Mouse (Mus musculus): Measurements from ENCODE around the gene Tnfaip8l2.
"Not testable (repeated sequence)": the region's sequence is repeated elsewhere in the genome, so short reads cannot be mapped to it uniquely, and the experiment has no call there.

The Tnfaip8l2 gene

DNA sequence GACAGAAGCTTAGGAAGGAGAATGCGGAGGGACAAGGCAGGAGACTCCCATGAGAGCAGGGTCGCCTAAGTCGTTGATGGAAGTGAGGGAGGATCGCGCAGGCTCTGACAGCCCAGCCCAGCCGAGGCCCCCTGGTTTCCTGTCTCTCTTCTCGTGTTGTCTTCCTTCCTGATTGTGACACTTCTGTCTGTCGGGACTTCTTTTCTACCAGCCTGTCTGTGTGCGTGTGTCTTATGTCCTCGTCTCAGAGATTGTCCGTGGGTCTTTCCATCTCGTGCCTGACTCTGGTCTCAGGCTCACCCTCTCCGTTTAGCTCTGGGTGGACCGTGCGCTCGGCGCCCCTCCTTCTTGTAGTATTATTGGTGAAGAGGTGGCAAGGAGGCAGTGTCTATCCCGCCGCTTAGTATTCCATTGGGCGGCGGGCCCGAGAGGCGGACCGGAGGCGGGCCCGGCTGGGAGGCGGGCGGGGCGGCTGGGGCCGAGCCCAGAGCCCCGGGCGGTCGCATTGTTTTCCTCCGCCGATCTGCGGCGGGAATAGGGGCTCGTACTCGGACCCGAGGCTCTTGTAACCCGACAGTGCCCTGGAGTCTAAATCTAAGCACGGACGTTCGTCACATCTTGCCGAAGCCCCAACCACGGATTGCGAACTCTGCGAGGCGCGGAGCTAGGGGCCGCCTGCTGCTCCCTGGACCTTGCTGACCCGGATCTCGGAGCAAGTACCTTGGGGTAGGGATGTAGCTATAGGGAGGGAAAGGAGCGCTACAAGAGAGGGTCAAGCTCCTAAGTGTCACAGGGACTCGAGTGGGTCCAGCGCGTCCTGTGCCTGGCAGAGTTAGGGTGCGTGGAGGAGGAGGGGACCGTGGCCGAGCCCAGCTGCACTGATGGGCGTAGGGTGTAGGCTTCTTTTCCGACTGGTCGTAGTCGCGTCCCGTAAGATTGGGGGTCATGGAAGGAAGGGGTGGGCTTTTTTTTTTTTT, 18.1 kb upstream of the Tnfaip8l2 start, which contains the start of gene Sema6c:
TSS of gene Sema6c (plus strand) at position 471 of the 977 bp plus-strand sequence.
- DNase-seq (ENCODE audit: low spot score), result peak; percentile 52

- no peak for DNase-seq (ENCODE audit: low spot score)
Observed at GRCm38 (mm10) chr3:95159511-95159986, 17.4 kb upstream of the Tnfaip8l2 start.

DNA sequence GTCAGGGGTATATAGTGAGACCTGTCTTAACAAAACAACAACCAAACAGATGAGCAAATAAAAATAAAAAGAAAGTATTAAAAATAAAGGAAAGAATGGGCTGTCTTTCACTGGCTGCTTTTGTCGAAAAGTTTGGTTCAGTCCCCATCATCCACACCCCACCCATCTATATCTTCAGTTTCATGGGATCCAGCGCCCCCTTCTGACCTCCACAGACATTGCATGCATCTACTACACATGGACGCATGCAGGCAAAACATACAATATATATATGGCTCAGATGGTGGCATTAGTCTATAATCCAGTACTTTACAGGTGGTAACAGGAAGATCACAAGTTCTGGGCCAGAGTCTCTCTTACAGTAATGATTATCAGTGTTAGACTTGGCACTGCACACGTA, 11.7 kb upstream of the Tnfaip8l2 start:
- DNase-seq (ENCODE audit: low spot score), result no peak

DNA sequence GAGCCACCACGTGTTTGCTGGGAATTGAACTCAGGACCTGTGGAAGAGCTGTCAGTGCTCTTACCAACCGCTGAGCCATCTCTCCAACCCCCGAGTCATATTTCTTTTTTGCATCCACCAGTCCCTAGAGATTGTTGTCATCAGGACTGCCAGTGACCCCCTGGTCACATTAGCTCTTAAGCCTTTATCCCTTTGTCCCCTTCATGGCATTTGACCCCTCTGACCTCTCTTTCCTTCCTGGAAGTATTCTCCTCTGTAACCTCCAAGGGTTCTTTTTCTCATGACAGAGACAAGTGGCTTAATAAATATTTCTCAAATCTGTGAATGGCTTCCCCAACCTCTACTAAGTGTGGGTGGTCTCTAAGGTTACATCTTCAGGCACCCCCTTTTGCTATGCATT, 5.8 kb upstream of the Tnfaip8l2 start:
- no peak for DNase-seq (ENCODE audit: low spot score)

DNA sequence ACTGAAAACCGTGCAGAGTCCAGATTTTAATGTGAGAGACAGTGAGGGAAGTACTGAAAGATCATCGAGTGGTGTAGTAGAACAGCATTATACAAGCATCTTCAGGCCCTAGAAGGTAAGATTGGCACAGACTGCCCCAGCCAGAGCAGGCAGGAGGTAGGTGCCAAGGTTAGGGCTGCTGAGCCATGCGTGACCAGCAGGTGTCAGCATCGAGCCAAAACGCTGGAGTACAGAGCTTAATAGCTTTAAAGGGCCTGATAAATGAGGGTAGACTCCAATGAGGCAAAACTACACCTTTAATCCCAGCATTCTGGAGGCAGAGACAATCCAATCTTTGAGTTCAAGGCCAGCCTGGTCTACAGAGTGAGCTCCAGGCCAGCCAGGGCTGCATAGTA, 454 bp upstream of the Tnfaip8l2 start:
- DNase-seq (ENCODE audit: low spot score), result peak; percentile 58

- no peak for DNase-seq (ENCODE audit: low spot score)
Observed at GRCm38 (mm10) chr3:95141474-95141873, 686 bp downstream of the Tnfaip8l2 start.

GRCm38 (mm10) chr3:95140795-95141194, 1.4 kb downstream of the Tnfaip8l2 start:
- no peak for DNase-seq (ENCODE audit: low spot score)

DNA sequence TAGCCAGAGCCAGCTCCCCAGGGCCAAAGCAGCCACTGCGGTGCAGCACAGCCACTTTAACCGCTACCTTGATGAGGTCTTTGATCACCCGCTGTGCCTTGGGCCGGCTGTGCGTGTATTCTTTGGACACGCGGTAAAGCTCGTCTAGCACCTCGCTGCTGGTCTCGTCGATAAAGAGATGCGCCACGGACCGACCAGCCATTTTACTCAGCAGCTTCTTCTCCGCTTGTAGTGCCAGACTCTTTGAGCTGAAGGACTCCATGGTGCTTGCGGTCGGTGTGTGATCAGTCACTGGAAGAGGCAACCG, 1.9 kb downstream of the Tnfaip8l2 start:
- no peak for DNase-seq (ENCODE audit: low spot score)

DNA sequence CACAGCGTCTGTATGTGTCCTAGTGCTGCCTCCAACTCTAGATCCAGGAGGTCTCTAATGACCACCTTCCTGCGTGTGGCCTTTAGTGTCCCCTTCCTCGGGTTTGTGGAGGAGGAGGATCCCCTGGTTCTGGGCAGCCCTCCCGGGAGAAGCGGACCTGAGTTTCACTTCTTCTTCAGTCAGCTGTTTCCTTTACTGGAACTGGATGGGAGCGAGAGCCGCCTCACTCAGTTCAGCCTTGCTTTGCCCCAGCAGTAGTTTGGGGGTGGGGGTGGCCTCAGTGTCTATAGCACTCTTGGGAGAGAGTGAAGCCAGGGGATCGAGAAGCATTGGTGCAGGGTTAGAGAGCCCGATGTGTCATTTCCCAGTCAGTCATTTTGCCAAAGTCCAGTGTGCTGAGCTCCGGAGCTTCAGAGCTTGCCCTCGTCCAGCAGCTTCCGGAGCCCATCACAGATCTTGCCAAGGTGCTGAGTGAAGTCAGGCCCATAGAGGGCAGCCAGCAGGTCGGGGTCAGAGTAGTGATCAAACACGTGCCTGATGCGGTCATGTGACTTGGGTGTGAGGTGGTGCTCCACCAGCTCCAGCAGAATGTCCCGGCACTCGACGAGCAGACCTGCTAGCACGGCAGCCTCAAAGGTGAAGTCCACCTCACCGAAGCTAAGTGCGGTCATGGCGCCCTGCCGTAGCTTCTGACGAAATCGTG, 2.4 kb downstream of the Tnfaip8l2 start:
- DNase-seq (ENCODE audit: low spot score), result no peak

- DNase-seq (ENCODE audit: low spot score), result no peak
Observed at GRCm38 (mm10) chr3:95136336-95136735, 5.8 kb downstream of the Tnfaip8l2 start.

DNA sequence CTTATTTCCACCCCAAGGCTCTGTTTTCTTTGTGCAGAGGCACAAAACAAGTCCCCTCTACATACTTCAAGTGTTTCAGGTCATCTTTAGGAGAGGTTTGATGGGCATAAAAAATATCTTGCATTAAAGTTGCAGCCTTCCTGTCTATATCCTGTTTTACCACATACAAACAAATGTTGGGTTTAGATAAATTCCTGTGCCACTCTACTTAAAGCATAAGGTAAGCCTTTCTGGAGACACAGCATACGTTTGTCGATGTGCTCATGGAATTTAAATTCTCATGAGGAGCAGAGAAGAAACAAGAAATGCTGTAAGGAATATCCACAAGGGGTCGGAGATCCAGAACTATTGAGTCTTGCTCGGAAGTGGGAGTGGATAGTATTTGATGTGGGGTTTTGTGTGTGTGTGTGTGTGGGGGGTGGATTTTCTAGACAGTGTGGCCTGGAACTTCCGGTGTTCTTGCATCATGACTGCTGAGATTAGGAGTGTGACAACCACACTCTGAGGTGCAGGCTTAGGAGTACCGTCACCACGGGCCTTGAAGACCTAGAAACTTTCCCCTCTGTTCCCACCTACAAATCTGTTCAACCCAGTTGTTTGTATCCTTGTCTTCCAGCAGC, 6.6 kb downstream of the Tnfaip8l2 start:
- DNase-seq (ENCODE audit: low spot score), result no peak

DNA sequence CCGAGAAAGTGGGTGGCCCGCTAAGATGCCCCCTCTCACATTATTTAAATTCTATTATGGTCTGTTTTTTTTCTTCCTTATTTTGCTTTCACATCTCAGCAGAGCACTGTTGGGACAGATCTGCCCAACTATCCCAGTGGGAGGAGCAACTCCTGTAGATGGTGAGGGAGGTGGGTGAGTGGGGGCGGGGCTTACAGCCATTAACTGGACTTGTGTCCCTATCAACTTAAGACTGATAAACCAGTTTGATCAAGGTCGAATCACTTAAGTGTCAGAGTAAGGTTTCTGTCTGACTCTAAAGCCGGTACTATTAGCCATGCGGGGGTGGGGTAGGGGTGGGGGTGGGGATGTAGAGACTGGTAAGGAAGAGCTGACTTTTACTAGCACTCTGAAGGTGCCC, 7.1 kb downstream of the Tnfaip8l2 start:
- no peak for DNase-seq (ENCODE audit: low spot score)

- DNase-seq (ENCODE audit: low spot score), result not testable (repeated sequence)
Observed at GRCm38 (mm10) chr3:95134133-95134532, 8.0 kb downstream of the Tnfaip8l2 start.

- no peak for DNase-seq (ENCODE audit: low spot score)
Observed at GRCm38 (mm10) chr3:95133680-95134101, 8.5 kb downstream of the Tnfaip8l2 start, which contains the start of the genes Scnm1 and Lysmd1. Gene Scnm1, minus strand, starts transcription at chr3:95134011. Gene Lysmd1, plus strand, starts transcription at chr3:95134088.

- DNase-seq (ENCODE audit: low spot score), result no peak
Observed at GRCm38 (mm10) chr3:95133176-95133575, 9.0 kb downstream of the Tnfaip8l2 start.

DNA sequence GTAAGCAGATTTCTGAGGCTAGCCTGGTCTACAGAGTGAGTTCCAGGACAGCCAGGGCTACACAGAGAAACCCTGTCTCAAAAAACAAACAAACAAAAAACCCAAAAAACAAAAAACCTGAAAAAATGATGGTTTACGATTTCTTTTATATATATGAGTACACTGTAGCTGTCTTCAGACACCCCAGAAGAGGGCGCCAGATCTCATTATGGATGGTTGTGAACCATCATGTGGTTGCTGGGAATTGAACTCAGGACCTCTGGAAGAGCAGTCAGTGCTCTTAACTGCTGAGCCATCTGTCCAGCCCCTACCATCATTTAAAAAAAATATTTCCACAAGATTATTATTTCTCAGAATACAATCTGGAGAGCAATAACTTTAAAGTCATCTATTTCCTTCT, 9.8 kb downstream of the Tnfaip8l2 start:
- not testable (repeated sequence) for DNase-seq (ENCODE audit: low spot score)

DNA sequence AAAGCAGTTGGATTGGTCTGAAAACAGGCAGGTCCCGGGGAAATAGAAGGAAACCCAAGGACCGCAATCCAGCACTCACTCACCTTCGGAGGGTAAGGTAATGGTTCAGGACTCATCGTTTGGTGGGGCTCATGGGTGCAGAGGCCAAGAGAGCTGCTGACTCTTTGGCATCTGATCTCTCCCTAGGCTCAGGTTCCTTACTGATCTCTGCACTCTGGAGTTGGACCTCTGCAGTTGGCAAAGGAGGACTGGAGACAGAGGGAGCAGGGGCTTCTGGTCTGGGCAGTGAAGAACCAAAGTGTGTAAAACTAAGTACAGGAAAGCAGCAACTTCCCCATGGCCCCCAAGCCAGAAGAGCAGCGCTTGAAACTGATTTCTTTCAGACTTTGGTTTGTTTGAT, 12.1 kb downstream of the Tnfaip8l2 start:
- no peak for DNase-seq (ENCODE audit: low spot score)

- no peak for DNase-seq (ENCODE audit: low spot score)
Observed at GRCm38 (mm10) chr3:95129226-95129651, 12.9 kb downstream of the Tnfaip8l2 start.

- DNase-seq (ENCODE audit: low spot score), result no peak
Observed at GRCm38 (mm10) chr3:95124972-95125371, 17.2 kb downstream of the Tnfaip8l2 start.

GRCm38 (mm10) chr3:95124246-95124645, 17.9 kb downstream of the Tnfaip8l2 start, which contains the start of gene Tmod4:
Gene Tmod4, plus strand, starts transcription at chr3:95124476.
- no peak for DNase-seq (ENCODE audit: low spot score)

- no peak for DNase-seq (ENCODE audit: low spot score)
Observed at GRCm38 (mm10) chr3:95121580-95121979, 20.6 kb downstream of the Tnfaip8l2 start.

DNA sequence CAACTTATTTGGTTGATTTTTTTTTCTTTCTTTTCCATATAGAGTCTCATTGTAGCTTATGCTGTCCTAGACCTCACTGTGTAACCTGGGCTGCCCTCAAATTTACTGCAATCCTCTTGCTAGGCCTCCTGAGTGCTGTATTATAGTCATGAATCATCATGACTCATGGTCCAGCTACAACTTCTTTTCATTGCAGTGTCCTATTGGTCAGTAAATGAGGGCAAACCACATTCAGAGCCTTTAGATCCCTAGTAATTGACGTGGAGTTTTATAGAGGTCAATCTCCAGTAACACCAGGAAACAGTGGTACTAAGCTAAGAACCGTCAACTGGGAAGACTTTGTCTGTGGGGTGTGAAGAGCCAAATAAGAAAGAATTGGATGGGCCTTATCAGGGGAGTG, 24.4 kb downstream of the Tnfaip8l2 start:
- DNase-seq (ENCODE audit: low spot score), result no peak
